Mouse (Mus musculus): ENCODE results near the gene Ccser1. TPM values are rescaled to one million over a fixed set of nuclear protein-coding genes. Genes with fewer than 3 reads are reported as not detected.

Gene Ccser1
- polyA plus RNA-seq, 1 experiment from 2014 or later = 6.1 TPM

DNA sequence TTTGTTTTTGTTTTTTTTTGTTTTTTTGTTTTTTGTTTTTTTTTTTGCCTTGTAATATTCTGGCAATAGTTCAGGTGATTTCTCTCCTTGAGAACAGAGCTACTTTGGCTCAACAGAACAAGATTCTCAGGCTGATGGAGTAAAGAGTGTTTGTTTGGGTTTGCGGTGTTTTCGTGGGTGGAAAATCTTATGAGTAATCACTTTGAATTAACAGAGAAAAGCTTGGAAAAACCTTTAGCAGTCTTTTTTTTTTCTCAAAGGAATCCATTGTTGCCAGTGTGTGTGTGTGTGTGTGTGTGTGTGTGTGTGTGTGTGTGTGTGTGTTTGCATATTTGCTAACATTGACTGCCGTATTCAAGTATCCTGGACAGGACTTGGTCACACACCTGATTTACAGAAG, 81.3 kb downstream of the Ccser1 start:
- 69% methylated on average over 3 of the region's 3 CpGs for whole genome bisulfite sequencing
- ATAC-seq (ENCODE audit: insufficient read depth, low FRiP score, low read depth) = no peak
- Histone ChIP-seq H3K27ac (no peak overlapping the region), H3K27me3 (replicated peaks) (no peaks in the 10 kb centered on the region), H3K4me1 (no peaks in the 10 kb centered on the region), H3K4me2 (no peak overlapping the region), H3K9ac (no peak overlapping the region), H3K9me3 (no peaks in the 10 kb centered on the region), H3K36me3 (no peaks in the 10 kb centered on the region), H3K4me3 (replicated peaks) (no peak overlapping the region)

- H3K9me3 ChIP-seq = no peaks in the 10 kb centered on the region
- H3K36me3 ChIP-seq = no peaks in the 10 kb centered on the region
- ATAC-seq (ENCODE audit: insufficient read depth, low FRiP score, low read depth) = no peak
- 38% methylated on average over 1 of the region's 1 CpGs for WGBS
- no peaks in the 10 kb centered on the region for H3K4me1 ChIP-seq
- H3K9ac ChIP-seq = no peak overlapping the region
- H3K4me3 ChIP-seq (replicated peaks) = no peak overlapping the region
- no peaks in the 10 kb centered on the region for H3K27me3 ChIP-seq (replicated peaks)
- H3K27ac ChIP-seq = 0 out of 2 replicates have a peak overlapping the region, but pooled peaks have one; percentile 21
- no peak overlapping the region for H3K4me2 ChIP-seq
These were observed 82.3 kb downstream of the Ccser1 start for GRCm38 (mm10) chr6:61262448-61262847.

DNA sequence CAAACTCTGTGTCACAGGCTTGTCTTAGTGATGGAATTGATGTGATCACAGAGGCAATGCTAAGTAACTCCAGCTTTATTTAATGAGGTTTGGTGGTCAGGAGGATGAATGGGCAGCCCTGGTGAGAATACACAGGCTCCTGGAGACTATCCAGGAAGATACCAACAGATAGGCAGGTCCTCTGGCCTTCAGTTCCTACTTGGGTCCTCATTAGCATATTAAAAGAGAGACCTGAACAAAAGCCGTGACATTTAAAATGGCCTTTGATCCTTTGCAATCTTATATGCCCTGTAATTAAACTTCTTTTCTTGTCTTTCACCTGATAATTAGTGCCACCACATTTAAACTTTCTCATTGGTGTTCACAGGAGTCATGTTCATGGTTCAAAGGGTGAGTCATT, 83.2 kb downstream of the Ccser1 start:
- H3K4me2 ChIP-seq = no peak overlapping the region
- no peaks in the 10 kb centered on the region for H3K9me3 ChIP-seq
- ATAC-seq (ENCODE audit: insufficient read depth, low FRiP score, low read depth) = no peak

GRCm38 (mm10) chr6:61271033-61271432, 90.9 kb downstream of the Ccser1 start:
- Histone ChIP-seq H3K4me2 (no peak overlapping the region), H3K9me3 (no peaks in the 10 kb centered on the region), H3K9ac (no peak overlapping the region), H3K27ac (no peak overlapping the region), H3K4me1 (no peaks in the 10 kb centered on the region), H3K4me3 (replicated peaks) (no peak overlapping the region), H3K36me3 (no peaks in the 10 kb centered on the region), H3K27me3 (replicated peaks) (no peaks in the 10 kb centered on the region)
- 76% methylated on average over 1 of the region's 2 CpGs for WGBS
- ATAC-seq (ENCODE audit: insufficient read depth, low FRiP score, low read depth) = 0 out of 2 replicates have a peak, but pooled peaks have one; percentile 14

More for the DNA sequence above, 83.2 kb downstream of the Ccser1 start:
- no peak overlapping the region for H3K9ac ChIP-seq
- H3K4me3 ChIP-seq (replicated peaks) = no peak overlapping the region
- WGBS = 56% methylated on average over 1 of the region's 1 CpGs
- H3K36me3 ChIP-seq = no peaks in the 10 kb centered on the region
- no peak overlapping the region for H3K27ac ChIP-seq
- no peaks in the 10 kb centered on the region for H3K27me3 ChIP-seq (replicated peaks)
- H3K4me1 ChIP-seq = no peaks in the 10 kb centered on the region

GRCm38 (mm10) chr6:61273430-61273829, 93.3 kb downstream of the Ccser1 start:
- ATAC-seq (ENCODE audit: insufficient read depth, low FRiP score, low read depth) = no peak
- Histone ChIP-seq H3K27me3 (replicated peaks) (no peaks in the 10 kb centered on the region), H3K4me3 (replicated peaks) (no peak overlapping the region), H3K27ac (no peak overlapping the region), H3K36me3 (no peaks in the 10 kb centered on the region), H3K9me3 (no peaks in the 10 kb centered on the region), H3K9ac (no peak overlapping the region), H3K4me2 (no peak overlapping the region), H3K4me1 (no peaks in the 10 kb centered on the region)
- 66% methylated on average over 3 of the region's 3 CpGs for WGBS

DNA sequence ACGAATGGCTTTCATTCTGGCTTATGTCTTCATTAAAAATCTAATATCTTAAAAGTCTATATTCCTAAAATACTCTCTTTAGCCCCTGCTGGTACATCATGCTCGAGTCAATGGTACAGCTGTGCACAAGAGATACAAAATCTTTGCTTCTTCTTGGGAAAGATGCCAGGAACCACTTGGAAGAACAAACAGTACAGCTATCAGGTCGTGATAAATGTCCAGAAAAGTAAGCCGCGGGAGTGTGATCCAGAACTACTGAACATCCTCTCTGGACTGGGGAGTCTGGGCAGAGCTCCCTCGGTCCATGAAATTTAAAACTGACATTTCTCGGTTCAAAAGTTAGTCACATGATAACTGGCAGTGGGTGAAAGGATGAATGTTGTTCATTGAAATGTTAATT, 99.4 kb downstream of the Ccser1 start:
- no peak overlapping the region for H3K27ac ChIP-seq

GRCm38 (mm10) chr6:61292927-61293326, 112.8 kb downstream of the Ccser1 start:
- no peaks in the 10 kb centered on the region for H3K9me3 ChIP-seq
- H3K27ac ChIP-seq = no peak overlapping the region
- H3K36me3 ChIP-seq = no peaks in the 10 kb centered on the region
- H3K4me2 ChIP-seq = no peak overlapping the region
- no peak overlapping the region for H3K9ac ChIP-seq
- H3K4me3 ChIP-seq (replicated peaks) = no peak overlapping the region
- ATAC-seq (ENCODE audit: insufficient read depth, low FRiP score, low read depth) = no peak
- no peaks in the 10 kb centered on the region for H3K4me1 ChIP-seq
- WGBS = 63% methylated on average over 3 of the region's 3 CpGs
- no peaks in the 10 kb centered on the region for H3K27me3 ChIP-seq (replicated peaks)

More for the DNA sequence above, 99.4 kb downstream of the Ccser1 start:
- H3K4me1 ChIP-seq = no peaks in the 10 kb centered on the region
- no peaks in the 10 kb centered on the region for H3K27me3 ChIP-seq (replicated peaks)
- no peak overlapping the region for H3K4me3 ChIP-seq (replicated peaks)
- no peaks in the 10 kb centered on the region for H3K9me3 ChIP-seq
- WGBS = 39% methylated on average over 7 of the region's 7 CpGs
- H3K4me2 ChIP-seq = no peak overlapping the region
- no peaks in the 10 kb centered on the region for H3K36me3 ChIP-seq
- ATAC-seq (ENCODE audit: insufficient read depth, low FRiP score, low read depth) = no peak
- no peak overlapping the region for H3K9ac ChIP-seq

DNA sequence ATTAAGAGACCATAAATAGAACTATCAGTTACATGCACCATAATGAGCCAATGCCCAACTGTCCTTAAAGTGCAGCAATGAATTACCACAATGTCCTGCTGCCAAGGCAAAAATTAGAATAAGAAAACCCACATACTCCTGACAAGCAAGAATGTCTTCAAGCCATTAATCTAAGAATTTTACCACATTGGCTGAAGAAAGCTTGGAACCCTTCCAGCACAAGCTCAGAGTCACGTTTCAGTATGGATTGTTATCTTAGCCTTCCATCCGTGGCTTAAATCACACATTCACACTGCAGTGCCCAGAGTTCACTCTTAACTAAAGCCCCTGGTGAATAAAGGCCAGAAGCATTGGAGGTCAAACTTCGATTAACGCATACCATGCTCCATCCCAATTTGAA, 115.4 kb downstream of the Ccser1 start:
- no peak overlapping the region for H3K4me2 ChIP-seq
- no peak for ATAC-seq (ENCODE audit: insufficient read depth, low FRiP score, low read depth)

DNA sequence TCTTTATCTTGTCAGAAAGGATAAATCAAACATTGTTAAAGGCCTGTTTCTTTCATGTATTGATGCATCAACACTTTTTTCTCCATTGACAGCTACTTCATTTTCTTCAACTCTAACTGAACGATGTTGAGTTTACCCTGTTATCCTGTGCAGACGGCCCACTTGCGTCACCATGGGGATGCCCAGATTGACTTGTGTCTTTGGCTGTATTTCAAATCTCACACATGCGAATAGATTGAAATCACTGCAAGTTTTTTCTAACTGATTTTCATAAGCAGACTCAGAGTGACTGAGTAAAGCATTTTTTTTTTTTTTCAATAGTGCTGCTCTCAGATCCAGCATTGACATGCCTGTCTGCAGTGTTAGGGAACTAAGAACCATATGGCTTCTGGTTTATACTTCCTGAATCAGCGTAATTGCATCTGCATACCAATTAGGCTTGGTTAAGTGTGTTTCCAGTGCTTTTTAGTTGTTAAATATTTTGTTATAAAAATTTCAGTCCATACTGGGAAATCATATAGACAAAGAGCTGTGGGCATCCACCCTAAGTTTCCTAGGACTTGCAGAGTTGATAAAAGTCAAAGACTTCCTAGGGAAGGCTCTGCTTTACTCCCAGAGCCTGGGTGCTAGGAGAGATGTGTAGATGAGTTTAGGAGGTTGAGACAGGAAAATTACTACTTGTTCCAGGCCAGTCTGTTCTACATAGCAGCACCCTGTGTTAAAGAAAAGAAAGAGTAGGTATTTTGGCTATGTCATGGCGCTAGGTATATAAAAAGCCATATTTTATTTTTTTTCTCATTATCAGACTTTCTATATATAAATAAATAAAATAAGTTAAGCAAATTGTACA, 116.3 kb downstream of the Ccser1 start:
- Histone ChIP-seq H3K4me1 (no peaks in the 10 kb centered on the region), H3K9ac (no peak overlapping the region), H3K4me3 (replicated peaks) (no peak overlapping the region), H3K4me2 (no peak overlapping the region), H3K27ac (no peak overlapping the region), H3K36me3 (no peaks in the 10 kb centered on the region), H3K9me3 (no peaks in the 10 kb centered on the region), H3K27me3 (replicated peaks) (no peaks in the 10 kb centered on the region)
- 65% methylated on average over 6 of the region's 6 CpGs for WGBS
- no peak for ATAC-seq (ENCODE audit: insufficient read depth, low FRiP score, low read depth)

More for the DNA sequence above, 115.4 kb downstream of the Ccser1 start:
- Histone ChIP-seq H3K36me3 (no peaks in the 10 kb centered on the region), H3K27ac (no peak overlapping the region), H3K9me3 (no peaks in the 10 kb centered on the region), H3K9ac (no peak overlapping the region), H3K27me3 (replicated peaks) (no peaks in the 10 kb centered on the region), H3K4me3 (replicated peaks) (no peak overlapping the region), H3K4me1 (no peaks in the 10 kb centered on the region)
- 42% methylated on average over 4 of the region's 4 CpGs for WGBS

- WGBS = 86% methylated on average over 4 of the region's 4 CpGs
- no peak for ATAC-seq (ENCODE audit: insufficient read depth, low FRiP score, low read depth)
These were observed 120.3 kb downstream of the Ccser1 start for GRCm38 (mm10) chr6:61300441-61300840.

GRCm38 (mm10) chr6:61300975-61301374, 120.9 kb downstream of the Ccser1 start:
- no peaks in the 10 kb centered on the region for H3K36me3 ChIP-seq
- H3K9ac ChIP-seq = no peak overlapping the region
- no peak overlapping the region for H3K4me2 ChIP-seq
- no peak overlapping the region for H3K4me3 ChIP-seq (replicated peaks)
- 62% methylated on average over 7 of the region's 7 CpGs for WGBS
- ATAC-seq (ENCODE audit: insufficient read depth, low FRiP score, low read depth) = no peak
- H3K27ac ChIP-seq = no peak overlapping the region
- no peaks in the 10 kb centered on the region for H3K4me1 ChIP-seq
- no peaks in the 10 kb centered on the region for H3K27me3 ChIP-seq (replicated peaks)
- no peaks in the 10 kb centered on the region for H3K9me3 ChIP-seq

More at GRCm38 (mm10) chr6:61300441-61300840, 120.3 kb downstream of the Ccser1 start:
- Histone ChIP-seq H3K9ac (no peak overlapping the region), H3K9me3 (no peaks in the 10 kb centered on the region), H3K4me2 (no peak overlapping the region), H3K27me3 (replicated peaks) (no peaks in the 10 kb centered on the region), H3K27ac (no peak overlapping the region), H3K4me1 (no peaks in the 10 kb centered on the region), H3K4me3 (replicated peaks) (no peak overlapping the region), H3K36me3 (no peaks in the 10 kb centered on the region)

DNA sequence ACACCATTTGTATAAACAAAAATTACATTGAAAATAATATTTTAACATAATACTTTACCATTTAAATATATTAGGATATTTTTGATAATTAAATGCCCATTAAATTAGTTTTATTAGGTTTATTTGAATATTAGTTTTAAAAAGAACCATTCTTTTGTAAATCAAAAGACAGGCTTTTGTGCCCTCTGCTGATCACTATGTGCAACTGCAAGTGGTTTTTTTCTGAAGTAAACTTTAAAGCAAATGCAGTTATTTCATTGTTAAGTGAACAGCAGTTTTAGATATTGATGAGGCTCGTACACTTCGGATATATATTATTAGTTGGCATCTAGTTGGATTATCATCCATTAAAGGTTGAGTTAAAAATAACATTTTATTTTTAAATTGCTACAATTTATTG, 121.5 kb downstream of the Ccser1 start:
- WGBS = 26% methylated on average over 2 of the region's 2 CpGs
- no peak for ATAC-seq (ENCODE audit: insufficient read depth, low FRiP score, low read depth)
- H3K9me3 ChIP-seq = no peaks in the 10 kb centered on the region
- no peak overlapping the region for H3K9ac ChIP-seq
- H3K27me3 ChIP-seq (replicated peaks) = no peaks in the 10 kb centered on the region
- no peak overlapping the region for H3K4me2 ChIP-seq
- H3K4me1 ChIP-seq = no peaks in the 10 kb centered on the region
- no peak overlapping the region for H3K27ac ChIP-seq
- H3K36me3 ChIP-seq = no peaks in the 10 kb centered on the region
- no peak overlapping the region for H3K4me3 ChIP-seq (replicated peaks)
